Mouse (Mus musculus) neural tube, embryonic 14.5 days (tissue): ENCODE results near the gene Gm2a. TPM values are rescaled to one million over a fixed set of nuclear protein-coding genes. Genes with fewer than 3 reads are reported as not detected.

Source experiments
- ATAC-seq: fragments of 200-750 bp; cut with Nextera tagmentation; 2 replicates; pipeline ENCODE4 v1.8.0; 2017; ENCODE audit warnings: low read depth, mild to moderate bottlenecking, moderate TSS enrichment, moderate library complexity
- H3K27ac ChIP-seq: fragments of 300-500 bp; sonication (generic); 2 replicates; pipeline ENCODE4 v1.5.1; 2014; ENCODE audit warnings: low read depth, mild to moderate bottlenecking, control low read depth, low read length, moderate library complexity, mixed read lengths
- H3K27me3 ChIP-seq: fragments of 300-500 bp; sonication (generic); 2 replicates; pipeline ENCODE4 v1.6.1; 2014; ENCODE audit warnings: low read length; ENCODE audit not compliant: control insufficient read depth, insufficient read depth
- H3K36me3 ChIP-seq: fragments of 300-500 bp; sonication (generic); 2 replicates; pipeline ENCODE4 v1.6.1; 2014; ENCODE audit warnings: low read length, mixed read lengths; ENCODE audit not compliant: control insufficient read depth, insufficient read depth
- H3K4me1 ChIP-seq: fragments of 300-500 bp; sonication (generic); 2 replicates; pipeline ENCODE4 v1.6.1; 2014; ENCODE audit warnings: low read length; ENCODE audit not compliant: control insufficient read depth, insufficient read depth
- H3K4me2 ChIP-seq: fragments of 300-500 bp; sonication (generic); 2 replicates; pipeline ENCODE4 v1.6.1; 2014; ENCODE audit warnings: mild to moderate bottlenecking, low read depth, low read length, control low read depth
- H3K4me3 ChIP-seq: fragments of 300-500 bp; sonication (generic); 2 replicates; pipeline ENCODE4 v1.5.1; 2014; ENCODE audit warnings: low read depth, low read length, control low read depth, mixed read lengths
- H3K9ac ChIP-seq: fragments of 300-500 bp; sonication (generic); replicated peaks from 2 replicates; pipeline ENCODE4 v1.6.1; 2014; ENCODE audit warnings: low read depth, mild to moderate bottlenecking, control low read depth, low read length, mixed read lengths
- H3K9me3 ChIP-seq: fragments of 300-500 bp; sonication (generic); 2 replicates; pipeline ENCODE4 v1.6.1; 2016; ENCODE audit warnings: low read length; ENCODE audit not compliant: control insufficient read depth
- WGBS: fragments of 180-500 bp; shearing (Covaris S2); extraction: QIAGEN DNeasy Blood & Tissue Kit; methylation state at CpG from one replicate; pipeline ENCODE4 v1.1.7; 2014; 5-methylcytosine and 5-hydroxymethylcytosine counted together
- polyA plus RNA-seq: library from polyadenylated mRNA; unstranded; fragments of >200 nt; fragmentation: Nextera tagmentation; extraction: Ambion mirVana; gene quantifications from 2 replicates; pipeline ENCODE4 v1.2.1, GENCODE M21; 2014

Gm2a gene
- polyA plus RNA-seq, 1 experiment from 2014 or later = 32.5 TPM

DNA sequence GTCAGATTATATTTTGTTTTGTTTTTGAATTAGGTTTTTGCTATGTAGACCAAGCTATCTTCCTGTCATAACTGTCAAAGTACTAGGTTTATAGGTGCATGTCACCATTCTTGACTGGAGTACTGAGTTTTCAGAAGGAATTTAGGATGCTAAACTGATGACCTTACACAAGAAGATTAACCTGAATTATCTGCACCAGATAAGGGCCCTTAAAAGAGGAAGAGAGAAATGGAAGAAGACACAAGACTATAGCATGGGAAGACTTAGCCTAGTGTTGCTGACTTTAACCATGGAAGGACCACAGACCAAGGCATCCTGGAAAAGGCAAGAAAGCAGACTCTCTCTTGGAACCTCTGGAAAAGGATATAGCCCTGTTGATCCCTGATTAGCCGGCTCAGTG lies 35.3 kb downstream of the Gm2a start:
- no peaks in the 10 kb centered on the region for H3K36me3 ChIP-seq
- ATAC-seq = no peak
- no peaks in the 10 kb centered on the region for H3K9me3 ChIP-seq
- H3K4me1 ChIP-seq = no peaks in the 10 kb centered on the region
- H3K4me2 ChIP-seq = no peak overlapping the region
- WGBS = 94% methylated on average over 1 of the region's 1 CpGs
- no peak overlapping the region for H3K27ac ChIP-seq
- no peaks in the 10 kb centered on the region for H3K27me3 ChIP-seq
- H3K4me3 ChIP-seq = no peak overlapping the region
- H3K9ac ChIP-seq = no peak overlapping the region

DNA sequence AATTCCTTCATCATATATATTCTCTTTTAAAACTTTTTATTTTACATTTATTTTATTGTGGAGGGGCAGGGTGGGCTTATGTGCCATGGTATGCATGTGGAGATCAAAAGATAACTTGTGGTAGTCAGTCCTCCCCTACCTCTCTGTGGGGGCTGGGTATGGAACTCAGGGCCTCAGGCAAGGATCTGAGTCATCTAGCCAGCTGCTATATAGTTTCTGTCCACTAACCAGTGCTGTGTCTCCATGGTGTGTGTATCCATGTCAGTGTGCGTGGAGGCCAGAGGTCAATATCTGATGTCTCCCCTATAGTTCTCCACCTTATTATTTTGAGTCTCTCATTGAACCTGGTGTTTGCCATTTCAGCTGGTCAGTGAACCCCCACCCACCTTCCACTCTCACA lies 36.5 kb downstream of the Gm2a start:
- no peak for ATAC-seq
- Histone ChIP-seq H3K9me3 (no peaks in the 10 kb centered on the region), H3K4me1 (no peaks in the 10 kb centered on the region), H3K4me3 (no peak overlapping the region), H3K27ac (no peak overlapping the region), H3K36me3 (no peaks in the 10 kb centered on the region), H3K9ac (no peak overlapping the region), H3K4me2 (no peak overlapping the region), H3K27me3 (no peaks in the 10 kb centered on the region)
- 100% methylated on average over 1 of the region's 1 CpGs for WGBS

DNA sequence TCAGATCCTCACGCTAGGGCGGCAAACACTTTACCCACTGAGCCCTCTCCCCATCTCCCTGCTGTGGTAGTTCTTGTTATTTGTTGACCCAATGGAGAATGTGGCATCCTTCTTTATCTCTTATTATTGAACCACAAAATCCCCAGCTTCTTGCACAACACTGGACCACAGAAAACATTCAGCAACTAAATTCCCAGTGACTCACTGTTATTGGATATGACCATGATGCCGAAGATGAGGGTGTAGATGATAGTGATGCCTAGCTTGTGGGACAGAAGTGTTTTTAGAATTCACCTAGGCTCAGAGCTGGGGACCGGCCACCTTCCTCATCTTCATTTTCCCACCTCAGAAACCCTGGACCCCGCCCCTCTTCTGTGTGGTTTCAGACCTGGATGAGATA lies 37.0 kb downstream of the Gm2a start:
- H3K27me3 ChIP-seq = no peaks in the 10 kb centered on the region
- ATAC-seq = no peak
- no peaks in the 10 kb centered on the region for H3K9me3 ChIP-seq
- no peak overlapping the region for H3K4me3 ChIP-seq
- no peaks in the 10 kb centered on the region for H3K36me3 ChIP-seq
- no peak overlapping the region for H3K4me2 ChIP-seq
- no peak overlapping the region for H3K9ac ChIP-seq
- no peaks in the 10 kb centered on the region for H3K4me1 ChIP-seq
- H3K27ac ChIP-seq = no peak overlapping the region
- 92% methylated on average over 5 of the region's 5 CpGs for WGBS

DNA sequence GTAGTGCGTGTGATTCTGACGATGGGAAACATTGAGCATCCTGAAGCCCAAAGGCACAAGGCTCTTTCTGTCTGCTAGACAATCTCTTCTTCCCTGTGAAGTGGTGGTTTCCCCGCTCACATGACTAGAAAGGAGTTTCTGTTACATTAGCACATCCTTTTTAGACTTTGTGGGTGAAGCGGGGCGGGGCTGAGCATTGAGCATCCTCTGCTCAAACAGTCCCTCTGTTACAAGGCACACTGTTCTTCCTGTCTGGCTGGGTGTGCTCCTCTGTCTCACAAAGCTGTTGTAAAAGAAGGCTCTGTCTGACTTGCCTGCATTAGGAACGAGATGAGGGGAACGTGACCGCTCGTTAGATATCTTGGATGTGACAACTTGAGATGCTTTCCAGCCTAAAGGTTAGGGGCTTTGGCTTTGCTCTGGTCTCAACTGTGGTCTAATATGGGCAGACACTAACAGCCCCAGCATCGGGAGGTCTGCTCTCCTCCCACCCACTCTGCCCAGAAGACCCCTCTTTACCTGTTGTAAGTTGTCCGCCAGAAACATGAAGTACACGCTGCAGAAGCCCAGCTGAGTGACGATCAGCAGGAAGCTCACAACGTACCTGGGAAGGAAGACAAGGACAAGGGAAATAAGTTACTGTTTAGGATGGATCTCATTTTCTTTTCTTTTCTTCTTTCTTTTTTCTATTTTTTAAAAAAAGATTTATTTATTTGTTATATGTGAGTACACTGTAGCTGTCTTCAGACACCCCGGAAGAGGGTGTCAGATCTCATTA lies 39.0 kb downstream of the Gm2a start:
- WGBS = 76% methylated on average over 15 of the region's 15 CpGs
- no peak overlapping the region for H3K4me2 ChIP-seq
- no peak for ATAC-seq
- no peaks in the 10 kb centered on the region for H3K27me3 ChIP-seq
- no peaks in the 10 kb centered on the region for H3K36me3 ChIP-seq
- H3K9ac ChIP-seq = no peak overlapping the region
- H3K4me3 ChIP-seq = no peak overlapping the region
- no peak overlapping the region for H3K27ac ChIP-seq
- no peaks in the 10 kb centered on the region for H3K9me3 ChIP-seq
- H3K4me1 ChIP-seq = no peaks in the 10 kb centered on the region

DNA sequence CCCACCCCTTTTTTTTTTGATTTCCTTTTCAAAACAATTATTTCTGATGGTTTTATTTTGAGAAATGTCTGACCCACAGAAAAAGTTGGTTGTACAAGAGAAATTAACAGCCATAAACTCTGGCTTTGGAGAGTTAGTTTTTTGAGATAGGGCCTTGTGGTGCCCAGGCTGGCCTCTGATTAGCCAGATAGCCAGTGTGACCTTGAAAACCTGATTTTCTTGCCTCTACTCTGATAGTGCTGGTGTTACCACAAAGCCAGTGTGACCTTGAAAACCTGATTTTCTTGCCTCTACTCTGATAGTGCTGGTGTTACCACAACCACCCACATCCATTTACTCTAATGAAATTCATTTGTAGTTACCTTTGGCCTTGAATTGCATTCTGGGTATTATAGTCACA lies 39.7 kb downstream of the Gm2a start:
- Histone ChIP-seq H3K4me3 (no peak overlapping the region), H3K4me1 (no peaks in the 10 kb centered on the region), H3K36me3 (no peaks in the 10 kb centered on the region), H3K27me3 (no peaks in the 10 kb centered on the region), H3K9me3 (no peaks in the 10 kb centered on the region), H3K4me2 (no peak overlapping the region), H3K27ac (no peak overlapping the region), H3K9ac (no peak overlapping the region)
- no peak for ATAC-seq

DNA sequence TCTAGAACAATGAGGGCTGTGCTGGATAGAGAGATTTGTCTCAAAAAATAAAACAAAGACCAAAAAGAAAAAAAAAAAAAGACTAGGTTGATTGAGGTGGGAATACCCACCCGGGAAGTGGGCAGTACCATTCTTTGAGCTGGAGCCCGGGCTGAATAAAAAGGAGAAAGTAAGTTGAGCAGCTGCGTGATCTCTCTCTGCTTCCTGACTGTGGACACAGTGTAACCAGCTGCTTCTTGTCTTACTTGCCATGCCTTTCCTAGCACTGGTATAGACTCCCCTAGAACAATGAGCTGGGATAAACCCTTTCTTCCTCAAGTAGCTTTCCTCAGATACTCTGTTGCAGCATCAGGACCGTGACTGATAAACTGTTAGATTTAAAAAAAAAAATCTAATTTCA lies 43.6 kb downstream of the Gm2a start:
- ATAC-seq = no peak
- Histone ChIP-seq H3K4me2 (no peak overlapping the region), H3K36me3 (no peaks in the 10 kb centered on the region), H3K9ac (no peak overlapping the region), H3K4me1 (no peaks in the 10 kb centered on the region), H3K9me3 (no peaks in the 10 kb centered on the region), H3K27me3 (no peaks in the 10 kb centered on the region), H3K4me3 (no peak overlapping the region), H3K27ac (no peak overlapping the region)
- 82% methylated on average over 4 of the region's 4 CpGs for WGBS

DNA sequence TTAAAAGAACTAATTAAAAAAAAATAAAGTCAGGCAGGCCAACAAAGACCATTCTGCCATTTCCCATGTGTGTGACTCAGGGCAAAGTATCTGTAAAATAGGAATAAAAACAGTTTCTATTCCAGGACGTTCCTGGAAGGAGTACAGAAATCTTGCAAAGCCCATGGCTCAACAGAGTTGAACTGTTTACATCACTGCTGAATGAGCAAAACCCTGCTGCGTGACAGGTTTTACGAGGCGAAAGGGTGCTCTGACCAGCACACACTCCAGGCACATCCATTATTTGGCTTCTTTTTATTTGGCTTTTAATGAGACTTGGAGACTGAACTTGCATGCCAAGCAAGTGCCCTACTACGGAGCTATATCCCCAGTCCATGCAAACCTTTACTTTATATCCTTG lies 46.1 kb downstream of the Gm2a start:
- H3K4me2 ChIP-seq = no peak overlapping the region
- ATAC-seq = no peak
- H3K4me3 ChIP-seq = no peak overlapping the region
- H3K27ac ChIP-seq = no peak overlapping the region
- 54% methylated on average over 5 of the region's 5 CpGs for WGBS
- no peaks in the 10 kb centered on the region for H3K9me3 ChIP-seq
- no peaks in the 10 kb centered on the region for H3K36me3 ChIP-seq
- H3K4me1 ChIP-seq = no peaks in the 10 kb centered on the region
- H3K9ac ChIP-seq = no peak overlapping the region
- H3K27me3 ChIP-seq = no peaks in the 10 kb centered on the region

DNA sequence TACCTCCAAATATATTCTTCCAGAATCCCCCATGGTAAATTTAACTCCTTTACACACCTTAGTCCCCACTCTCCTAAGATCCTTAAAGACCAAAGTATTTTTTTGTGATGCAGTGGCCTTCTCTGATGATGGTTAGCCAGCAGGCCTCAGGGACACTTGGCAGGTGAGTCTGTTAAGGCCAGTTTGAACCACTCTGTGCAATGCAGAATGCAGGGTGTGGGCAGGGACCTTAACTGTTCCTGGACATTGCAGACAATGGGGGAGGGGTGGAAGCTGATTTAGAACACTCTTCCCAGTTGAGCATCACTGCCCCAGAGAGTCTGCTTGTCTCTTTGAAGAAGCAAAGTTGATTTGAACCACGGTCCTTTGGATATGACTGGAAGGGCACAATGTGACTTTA lies 48.9 kb downstream of the Gm2a start:
- 46% methylated on average over 1 of the region's 1 CpGs for WGBS
- Histone ChIP-seq H3K4me2 (no peak overlapping the region), H3K4me3 (no peak overlapping the region), H3K4me1 (no peaks in the 10 kb centered on the region), H3K36me3 (no peaks in the 10 kb centered on the region), H3K27me3 (no peaks in the 10 kb centered on the region), H3K9ac (no peak overlapping the region), H3K9me3 (no peaks in the 10 kb centered on the region), H3K27ac (no peak overlapping the region)
- ATAC-seq = no peak

DNA sequence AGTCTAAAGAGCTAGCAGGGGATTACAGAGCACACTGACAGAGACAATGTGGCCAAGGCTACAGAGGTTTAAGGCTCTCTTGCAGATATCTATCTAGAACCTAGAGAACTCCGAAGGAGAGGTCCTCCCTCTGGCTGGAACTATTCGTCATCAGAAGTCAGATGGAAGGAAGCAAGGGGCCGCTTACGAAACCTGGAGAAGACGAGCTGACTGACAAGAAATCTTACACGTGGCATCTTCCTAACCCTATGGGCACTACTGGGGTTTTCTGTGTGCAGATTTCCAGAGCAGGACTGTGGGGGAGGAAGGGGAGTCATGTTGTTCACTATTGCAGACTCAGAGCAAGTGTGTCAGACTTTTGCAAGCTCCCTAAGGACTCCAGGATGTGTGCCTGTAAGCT lies 49.5 kb downstream of the Gm2a start:
- Histone ChIP-seq H3K27me3 (no peaks in the 10 kb centered on the region), H3K9ac (no peak overlapping the region), H3K36me3 (no peaks in the 10 kb centered on the region), H3K4me3 (no peak overlapping the region), H3K9me3 (no peaks in the 10 kb centered on the region), H3K4me2 (no peak overlapping the region), H3K4me1 (no peaks in the 10 kb centered on the region), H3K27ac (no peak overlapping the region)
- whole genome bisulfite sequencing = 68% methylated on average over 6 of the region's 6 CpGs
- ATAC-seq = no peak
